Mouse (Mus musculus) erythroblast, embryonic 14.5 days (primary cell): ENCODE measurements around the gene Nupl1.

Source experiments
- GATA1 ChIP-seq: IDR thresholded peaks from 2 replicates; pipeline ENCODE4 v1.6.1; 2012; ENCODE audit warnings: low read length, inconsistent platforms, mixed read lengths
- TAL1 ChIP-seq: IDR thresholded peaks from 3 replicates; pipeline ENCODE4 v1.6.1; 2012; ENCODE audit warnings: low read length, inconsistent platforms, mixed read lengths

DNA sequence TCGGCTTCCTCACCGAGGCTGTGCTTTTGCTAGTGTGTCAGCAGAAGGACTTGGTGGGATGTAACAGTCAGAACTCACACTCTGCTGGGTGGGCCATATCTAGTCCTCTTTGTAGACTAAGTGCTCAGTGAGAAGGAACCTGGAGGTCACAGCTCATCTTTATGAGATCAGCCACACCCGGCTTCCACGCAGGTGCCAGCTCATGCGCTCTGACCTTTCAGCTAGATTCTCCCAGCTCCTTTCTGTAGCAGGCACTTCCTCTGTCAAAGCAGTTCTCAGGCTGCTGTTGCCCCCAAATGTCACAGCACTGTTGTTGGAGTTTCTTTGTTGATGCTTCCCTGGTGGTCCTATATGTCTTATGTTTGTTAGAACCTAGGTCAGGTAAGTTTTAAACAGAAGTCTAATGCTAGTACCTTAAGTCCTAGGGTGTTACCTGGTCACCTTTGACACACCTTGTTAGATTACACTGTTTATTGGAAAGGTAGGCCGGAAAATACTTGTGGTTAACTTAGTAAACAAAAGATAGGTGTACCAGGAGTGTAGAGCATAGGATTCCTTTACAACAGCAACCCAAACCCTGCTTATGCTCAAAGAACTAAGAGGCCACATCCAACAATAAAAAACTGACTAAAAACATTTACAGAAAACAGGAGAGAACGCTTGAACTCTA, 35.1 kb upstream of the Nupl1 start:
- no peak for TF ChIP-seq TAL1
- no peak for TF ChIP-seq GATA1
